Comparison of ENCODE assay signal across 22 mouse cellular contexts in genomic region chr16:20474211-20474610, GRCm38 (mm10). TPM values are rescaled to one million over a fixed set of nuclear protein-coding genes. Genes with fewer than 3 reads are reported as not detected.
DNase-seq lines count a peak whose midpoint lies in the region; TF ChIP-seq lines count a peak whose summit lies in the region.
"Had no signal": no experiment of that assay in that cellular context is flagged by ENCODE, and none has a peak within 500 bp of the region (broad histone marks: within the 10 kb centered on the region; RNA-seq: fewer than 3 reads in every experiment).

No protein-coding gene starts in this region.

- TF ChIP-seq CTCF in left cerebral cortex, adult 2 months (IDR thresholded peaks at IDR 0.05), result no peak

- DNase-seq in ovary, adult 18-20 months (ENCODE audit: low spot score), result peak; percentile 65
- DNase-seq in ovary, postnatal 14 days (ENCODE audit: low spot score), result no peak
- DNase-seq in ZHBTc4 (ENCODE audit: low read depth, low spot score), result peak; percentile 23
- DNase-seq in adrenal gland, postnatal 10 days, result peak; percentile 84
- no peak for DNase-seq in layer of hippocampus, adult 9-11 months
- DNase-seq in left cerebral cortex, adult 2 months (ENCODE audit: extremely low spot score in 1 of 2, low spot score in 2 of 2), result no peak
- no peak for DNase-seq in frontal cortex, postnatal 36 days (ENCODE audit: low spot score in 2 of 2)
- DNase-seq: cerebellum, adult 8-10 months; cerebellum, postnatal 25 days; gastrocnemius, postnatal 14 days; heart, postnatal 10 days; kidney, postnatal 36 days; liver; lung, adult 2 months had no signal

- H3K27ac ChIP-seq in left cerebral cortex, adult 2 months, result no peak overlapping the region
- H3K27ac ChIP-seq: forebrain, embryonic 13.5 days; hindbrain, embryonic 14.5 days; layer of hippocampus, adult 2 months; liver, embryonic 14.5 days; midbrain, embryonic 10.5 days; midbrain, embryonic 15.5 days; neural tube, embryonic 15.5 days; stomach, embryonic 15.5 days had no signal

- intact Hi-C loops in left cerebral cortex, adult 2 months (cut with DNase I), result no loop called here

- H3K4me3 ChIP-seq in left cerebral cortex, adult 2 months, result no peak overlapping the region
- H3K4me3 ChIP-seq: forebrain, embryonic 13.5 days; layer of hippocampus, adult 2 months; midbrain, embryonic 10.5 days; midbrain, embryonic 15.5 days; neural tube, embryonic 15.5 days; stomach, embryonic 15.5 days had no signal

RNA-seq across cellular contexts. Expression of gene Eif2b5, which starts 24.4 kb away (rescaled TPM):
- 10 to 100 TPM; 56.6 to 61.4 TPM for total RNA-seq in adrenal gland, postnatal 10 days (2021)
- 10 to 100 TPM; 59.2 to 59.6 TPM for total RNA-seq in left cerebral cortex, adult 2 months (2021)

RNA-seq across cellular contexts. Expression of gene Dvl3, which starts 42.6 kb away (rescaled TPM):
- total RNA-seq in adrenal gland, postnatal 10 days (2021), result 10 to 100 TPM; 38.9 to 43.5 TPM
- total RNA-seq in left cerebral cortex, adult 2 months (2021), result 10 to 100 TPM; 64.7 to 70.1 TPM

RNA-seq across cellular contexts. Expression of gene Abcc5, which starts 48.0 kb away (rescaled TPM):
- 10 to 100 TPM; 43.6 to 59.3 TPM for total RNA-seq in adrenal gland, postnatal 10 days (2021)
- 100 to 1,000 TPM; 251 to 270 TPM for total RNA-seq in left cerebral cortex, adult 2 months (2021)

Comparison
In these comparisons a context has a peak if more than half of its experiments do, and no peak if none do; other contexts are left out.
1. DNase-seq: peak in ovary, adult 18-20 months (single experiment), ZHBTc4 (single experiment) and adrenal gland, postnatal 10 days (single experiment); none in ovary, postnatal 14 days (single experiment), layer of hippocampus, adult 9-11 months (single experiment), left cerebral cortex, adult 2 months (0 of 2) and frontal cortex, postnatal 36 days (0 of 2).
2. RNA of gene Abcc5, which starts 48.0 kb away (total RNA-seq): 251 to 270 TPM in left cerebral cortex, adult 2 months; 43.6 to 59.3 TPM in adrenal gland, postnatal 10 days; every median in the first group is over 4 times any median in the second.